Mouse (Mus musculus): ENCODE results near the gene Slc25a22. TPM values are rescaled to one million over a fixed set of nuclear protein-coding genes. Genes with fewer than 3 reads are reported as not detected.
A peak's percentile ranks its signal among the peaks of the same experiment; 100 is the strongest.

Slc25a22 gene
- polyA plus RNA-seq, 1 experiment from 2014 or later, result 18.7 TPM

DNA sequence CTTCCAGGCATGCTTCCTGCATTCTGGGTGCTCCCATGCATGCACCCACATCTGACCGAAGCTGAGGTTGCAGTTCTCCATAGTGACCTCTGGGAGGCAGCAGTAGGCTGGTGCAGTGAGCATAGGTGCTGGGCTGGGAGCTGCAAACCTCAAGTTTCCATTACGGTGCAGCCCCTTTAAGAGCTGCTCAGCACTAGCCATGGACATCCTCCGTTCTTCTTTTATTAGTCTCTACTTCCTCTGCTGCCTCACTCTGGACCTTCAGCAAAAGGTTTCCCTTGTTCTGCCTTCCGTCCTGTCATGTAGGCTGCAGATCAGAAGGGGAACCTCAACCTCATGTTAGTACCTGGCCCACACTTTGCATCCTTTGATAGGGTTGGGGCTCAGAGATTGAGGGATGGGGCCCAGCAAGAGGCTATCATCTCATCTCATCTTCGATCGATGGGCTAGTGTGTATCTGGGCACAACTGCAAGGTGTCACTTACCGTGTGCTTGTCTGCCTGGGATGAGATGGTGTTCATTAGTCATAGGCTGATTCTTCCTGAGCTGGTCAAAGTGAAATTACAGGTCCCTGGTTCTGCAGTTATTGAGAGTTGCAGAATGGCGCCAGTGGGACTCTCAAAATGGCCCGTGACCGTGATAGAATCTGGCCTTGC is 43.3 kb upstream of the Slc25a22 start:
- ATAC-seq (ENCODE audit: insufficient read depth), result peak; percentile 33
- Histone ChIP-seq H3K4me1 (replicated peaks) (peaks cover 53% of the 10 kb centered on the region), H3K4me2 (peak overlapping the region; percentile 76), H3K9ac (no peak overlapping the region; the same call in 1 of the 2 replicates), H3K4me3 (replicated peaks) (no peak overlapping the region), H3K9me3 (replicated peaks) (no peaks in the 10 kb centered on the region), H3K36me3 (replicated peaks) (no peaks in the 10 kb centered on the region), H3K27ac (replicated peaks) (no peak overlapping the region), H3K27me3 (peaks cover 40% of the 10 kb centered on the region)
- WGBS (ENCODE audit: insufficient replicate concordance), result 8% methylated on average over 10 of the region's 10 CpGs

GRCm38 (mm10) chr7:141478270-141478748 is 40.6 kb upstream of the Slc25a22 start:
- Histone ChIP-seq H3K4me3 (replicated peaks) (no peak overlapping the region), H3K9me3 (replicated peaks) (no peaks in the 10 kb centered on the region), H3K27me3 (peaks cover 31% of the 10 kb centered on the region), H3K4me2 (peak overlapping the region; percentile 99; the same call in 1 of the 2 replicates), H3K36me3 (replicated peaks) (0 out of 2 replicates have a peak, but pooled peaks cover 2% of the 10 kb centered on the region), H3K27ac (replicated peaks) (peak overlapping the region; percentile 91; the same call in 1 of the 2 replicates), H3K9ac (no peak overlapping the region), H3K4me1 (replicated peaks) (peaks cover 75% of the 10 kb centered on the region)
- ATAC-seq (ENCODE audit: insufficient read depth), result no peak
- 12% methylated on average over 5 of the region's 5 CpGs for WGBS (ENCODE audit: insufficient replicate concordance)

- Histone ChIP-seq H3K27ac (replicated peaks) (peak overlapping the region; percentile 91), H3K27me3 (peaks cover 25% of the 10 kb centered on the region), H3K4me1 (replicated peaks) (peaks cover 77% of the 10 kb centered on the region), H3K4me2 (peak overlapping the region; percentile 99), H3K36me3 (replicated peaks) (peaks cover 6% of the 10 kb centered on the region), H3K9ac (no peak overlapping the region), H3K9me3 (replicated peaks) (no peaks in the 10 kb centered on the region), H3K4me3 (replicated peaks) (no peak overlapping the region)
- no peak for ATAC-seq (ENCODE audit: insufficient read depth)
- WGBS (ENCODE audit: insufficient replicate concordance), result 14% methylated on average over 4 of the region's 4 CpGs
Observed at GRCm38 (mm10) chr7:141477578-141478269, 40.0 kb upstream of the Slc25a22 start.

- Histone ChIP-seq H3K27me3 (peaks cover 17% of the 10 kb centered on the region), H3K9ac (no peak overlapping the region), H3K9me3 (replicated peaks) (no peaks in the 10 kb centered on the region), H3K4me3 (replicated peaks) (peak overlapping the region; percentile 74), H3K4me2 (peak overlapping the region; percentile 99), H3K36me3 (replicated peaks) (peaks cover 13% of the 10 kb centered on the region), H3K4me1 (replicated peaks) (peaks cover 75% of the 10 kb centered on the region), H3K27ac (replicated peaks) (peak overlapping the region; percentile 91)
- 3% methylated on average over 7 of the region's 7 CpGs for WGBS (ENCODE audit: insufficient replicate concordance)
- peak; percentile 6; the same call in 1 of the 2 replicates for ATAC-seq (ENCODE audit: insufficient read depth)
Observed at GRCm38 (mm10) chr7:141476981-141477370, 39.3 kb upstream of the Slc25a22 start.

DNA sequence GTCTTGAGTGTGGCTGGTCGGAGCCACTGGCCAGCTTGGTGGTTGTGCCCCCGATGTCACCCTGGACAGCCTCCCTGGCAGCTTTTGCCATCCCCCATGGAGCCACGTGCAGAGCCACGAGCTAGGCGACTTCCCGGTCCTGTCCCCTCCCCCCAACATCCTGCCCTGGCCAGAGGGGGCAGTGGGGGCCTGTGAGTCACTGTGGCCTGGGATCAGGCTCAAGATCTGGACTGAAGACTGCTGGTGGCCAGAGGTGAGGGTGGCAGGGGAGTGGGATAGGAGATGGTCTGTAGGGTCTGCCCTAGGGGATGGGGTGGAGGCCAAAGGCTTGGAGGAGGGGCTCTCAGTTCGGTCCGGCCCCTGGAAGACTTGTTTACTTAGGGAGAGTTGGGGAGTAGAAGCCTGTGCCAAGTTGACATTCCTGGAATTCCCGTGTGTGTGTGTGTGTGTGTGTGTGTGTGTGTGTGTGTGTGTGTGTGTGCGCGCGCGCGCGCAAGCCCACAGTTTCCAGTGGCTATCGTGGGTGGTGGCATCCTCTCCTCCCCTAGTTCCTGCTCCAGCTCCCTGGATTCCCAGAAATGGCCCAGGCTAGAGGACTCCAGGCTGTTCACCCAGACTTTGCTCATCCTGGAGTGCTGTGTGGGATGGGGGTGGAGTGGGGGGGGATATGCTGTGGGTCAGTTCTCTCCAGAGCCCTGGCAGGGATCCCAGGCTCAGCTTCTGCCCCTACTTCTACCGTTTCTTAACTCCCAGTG is 38.7 kb upstream of the Slc25a22 start:
- under 1% methylated on average over 17 of the region's 17 CpGs for WGBS (ENCODE audit: insufficient replicate concordance)
- Histone ChIP-seq H3K27ac (replicated peaks) (peak overlapping the region; percentile 91), H3K27me3 (peaks cover 12% of the 10 kb centered on the region), H3K4me3 (replicated peaks) (peak overlapping the region; percentile 74), H3K4me1 (replicated peaks) (peaks cover 70% of the 10 kb centered on the region), H3K36me3 (replicated peaks) (peaks cover 18% of the 10 kb centered on the region), H3K9me3 (replicated peaks) (no peaks in the 10 kb centered on the region), H3K9ac (peak overlapping the region; percentile 81), H3K4me2 (peak overlapping the region; percentile 99)
- peak; percentile 43 for ATAC-seq (ENCODE audit: insufficient read depth)

DNA sequence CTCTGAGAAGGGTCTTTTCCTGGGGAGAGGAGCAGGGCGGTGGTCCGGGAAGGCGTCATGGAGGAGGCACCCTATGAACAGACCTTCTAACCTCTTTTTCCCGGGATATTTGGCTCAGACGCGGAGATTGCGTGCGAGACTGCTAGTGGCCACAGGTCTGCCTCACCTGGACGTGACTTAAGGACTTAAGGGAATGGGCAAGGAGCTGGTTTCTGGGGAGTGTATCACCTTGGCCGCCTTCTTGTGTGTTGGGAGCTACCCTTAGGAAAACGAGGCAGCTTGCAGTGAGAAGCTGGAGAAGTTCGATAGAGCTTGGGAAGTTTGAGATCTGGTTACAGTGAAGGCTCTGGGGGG is 38.1 kb upstream of the Slc25a22 start:
- Histone ChIP-seq H3K4me2 (peak overlapping the region; percentile 99), H3K9ac (peak overlapping the region; percentile 81), H3K4me3 (replicated peaks) (peak overlapping the region; percentile 74), H3K4me1 (replicated peaks) (peaks cover 63% of the 10 kb centered on the region), H3K27me3 (peaks cover 5% of the 10 kb centered on the region), H3K9me3 (replicated peaks) (no peaks in the 10 kb centered on the region), H3K27ac (replicated peaks) (peak overlapping the region; percentile 91), H3K36me3 (replicated peaks) (peaks cover 24% of the 10 kb centered on the region)
- under 1% methylated on average over 12 of the region's 12 CpGs for WGBS (ENCODE audit: insufficient replicate concordance)
- ATAC-seq (ENCODE audit: insufficient read depth), result no peak

- Histone ChIP-seq H3K27ac (replicated peaks) (peak within 1 kb of the TSS; percentile 91), H3K27me3 (no peaks in the 10 kb centered on the region), H3K4me2 (peak within 1 kb of the TSS; percentile 99), H3K9ac (peak within 1 kb of the TSS; percentile 81), H3K4me1 (replicated peaks) (peaks cover 61% of the 10 kb centered on the region), H3K9me3 (replicated peaks) (no peaks in the 10 kb centered on the region), H3K4me3 (replicated peaks) (peak within 1 kb of the TSS; percentile 74), H3K36me3 (replicated peaks) (peaks cover 30% of the 10 kb centered on the region)
- under 1% methylated on average over 87 of the region's 87 CpGs for WGBS (ENCODE audit: insufficient replicate concordance)
- peak; percentile 75 for ATAC-seq (ENCODE audit: insufficient read depth)
Observed at GRCm38 (mm10) chr7:141475011-141475804, 37.5 kb upstream of the Slc25a22 start, which contains the start of the genes Polr2l and Tspan4. Gene Polr2l (minus strand): TSS chr7:141475132. Gene Tspan4 (plus strand): TSS chr7:141475240.

- Histone ChIP-seq H3K27ac (replicated peaks) (peak overlapping the region; percentile 91; the same call in 1 of the 2 replicates), H3K36me3 (replicated peaks) (peaks cover 40% of the 10 kb centered on the region), H3K9ac (peak overlapping the region; percentile 81), H3K9me3 (replicated peaks) (no peaks in the 10 kb centered on the region), H3K27me3 (no peaks in the 10 kb centered on the region), H3K4me3 (replicated peaks) (peak overlapping the region; percentile 74), H3K4me2 (peak overlapping the region; percentile 99), H3K4me1 (replicated peaks) (peaks cover 70% of the 10 kb centered on the region)
- ATAC-seq (ENCODE audit: insufficient read depth), result no peak
- 6% methylated on average over 5 of the region's 5 CpGs for whole genome bisulfite sequencing (ENCODE audit: insufficient replicate concordance)
Observed at GRCm38 (mm10) chr7:141474160-141474559, 36.5 kb upstream of the Slc25a22 start.

- H3K4me2 ChIP-seq, result no peak overlapping the region
- no peak for ATAC-seq (ENCODE audit: insufficient read depth)
- peaks cover 75% of the 10 kb centered on the region for H3K4me1 ChIP-seq (replicated peaks)
- no peaks in the 10 kb centered on the region for H3K27me3 ChIP-seq
- no peaks in the 10 kb centered on the region for H3K9me3 ChIP-seq (replicated peaks)
- no peak overlapping the region for H3K27ac ChIP-seq (replicated peaks)
- 75% methylated on average over 6 of the region's 6 CpGs for WGBS (ENCODE audit: insufficient replicate concordance)
- peaks cover 41% of the 10 kb centered on the region for H3K36me3 ChIP-seq (replicated peaks)
- no peak overlapping the region for H3K4me3 ChIP-seq (replicated peaks)
- H3K9ac ChIP-seq, result no peak overlapping the region
Observed at GRCm38 (mm10) chr7:141472763-141473162, 35.1 kb upstream of the Slc25a22 start.

DNA sequence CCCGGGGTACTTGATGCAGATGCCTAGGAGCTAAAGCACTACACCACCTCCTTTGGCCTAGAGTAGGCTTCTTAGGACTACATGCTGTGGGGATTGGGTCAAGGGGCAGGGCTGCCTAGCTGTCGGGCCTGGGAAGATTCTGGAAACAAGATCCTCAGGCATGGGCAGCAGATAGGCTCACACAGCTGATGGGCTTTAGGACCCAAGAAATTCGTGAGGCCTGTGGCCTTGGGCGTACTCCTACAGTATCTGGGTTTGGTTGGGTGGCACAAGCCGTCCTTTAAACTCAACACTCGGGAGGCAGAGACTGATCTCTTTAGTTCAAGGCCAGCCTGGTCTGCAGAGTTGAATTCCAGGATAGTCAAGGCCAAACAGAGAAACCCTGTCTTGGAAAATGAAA is 34.5 kb upstream of the Slc25a22 start:
- Histone ChIP-seq H3K27me3 (no peaks in the 10 kb centered on the region), H3K9ac (no peak overlapping the region), H3K27ac (replicated peaks) (no peak overlapping the region), H3K4me2 (no peak overlapping the region), H3K4me1 (replicated peaks) (peaks cover 75% of the 10 kb centered on the region), H3K36me3 (replicated peaks) (peaks cover 41% of the 10 kb centered on the region), H3K4me3 (replicated peaks) (no peak overlapping the region), H3K9me3 (replicated peaks) (no peaks in the 10 kb centered on the region)
- WGBS (ENCODE audit: insufficient replicate concordance), result 63% methylated on average over 6 of the region's 6 CpGs
- no peak for ATAC-seq (ENCODE audit: insufficient read depth)
